Mouse (Mus musculus) ES-E14 (cell line): ENCODE data around the gene Prr23a3. TPM values are rescaled to one million over a fixed set of nuclear protein-coding genes. Genes with fewer than 3 reads are reported as not detected.

Source experiments
- DNase-seq: peaks from one replicate; pipeline ENCODE4 v3.0.0-alpha.2; 2013; ENCODE audit warnings: low read depth, low spot score
- H3K27ac ChIP-seq: 2 replicates; pipeline ENCODE4 v1.5.1; 2012; ENCODE audit warnings: low read depth, mild to moderate bottlenecking, low read length, moderate library complexity, mixed read lengths; ENCODE audit not compliant: poor library complexity, insufficient read depth, severe bottlenecking
- H3K36me3 ChIP-seq: 2 replicates; pipeline ENCODE4 v1.6.1; 2012; ENCODE audit warnings: mild to moderate bottlenecking, low read length, moderate library complexity, mixed read lengths; ENCODE audit not compliant: control insufficient read depth, poor library complexity, insufficient read depth, severe bottlenecking
- H3K4me1 ChIP-seq, 2 experiments: fragments of 150-350 bp in 1 of 2; sonication (generic) in 1 of 2; 2 replicates each; pipeline ENCODE4 v1.6.1; 2012; ENCODE audit warnings: low read length in 2 of 2, mild to moderate bottlenecking in 1 of 2, mixed read lengths in 1 of 2; ENCODE audit not compliant: control insufficient read depth in 2 of 2, insufficient read depth in 2 of 2, poor library complexity in 1 of 2
- H3K4me3 ChIP-seq, 2 experiments: fragments of 150-350 bp in 1 of 2; sonication (generic) in 1 of 2; 2 replicates each; pipeline ENCODE4 v1.5.1; 2012; ENCODE audit warnings: low read length in 2 of 2, low read depth in 1 of 2, mild to moderate bottlenecking in 1 of 2, mixed read lengths in 1 of 2; ENCODE audit not compliant: insufficient read depth in 1 of 2, poor library complexity in 1 of 2, severe bottlenecking in 1 of 2
- H3K9ac ChIP-seq: 2 replicates; pipeline ENCODE4 v1.6.1; 2012; ENCODE audit warnings: low read depth, mild to moderate bottlenecking, low read length, mixed read lengths; ENCODE audit not compliant: poor library complexity, insufficient read depth, severe bottlenecking
- H3K9me3 ChIP-seq: fragments of 150-350 bp; sonication (generic); 2 replicates; pipeline ENCODE4 v1.6.1; 2012; ENCODE audit warnings: low read depth, mild to moderate bottlenecking, low read length; ENCODE audit not compliant: control insufficient read depth, insufficient read depth
- CHD2 ChIP-seq: IDR thresholded peaks from 2 replicates; pipeline ENCODE4 v1.6.1; 2014; ENCODE audit warnings: mild to moderate bottlenecking, low read depth, low read length, inconsistent platforms
- HCFC1 ChIP-seq: IDR thresholded peaks from 2 replicates; pipeline ENCODE4 v1.6.1; 2012; ENCODE audit warnings: low read length, inconsistent platforms, borderline replicate concordance; ENCODE audit not compliant: insufficient read depth
- MAFK ChIP-seq: IDR thresholded peaks from 2 replicates; pipeline ENCODE4 v1.6.1; 2014; ENCODE audit warnings: mild to moderate bottlenecking, low read depth, low read length, inconsistent platforms; ENCODE audit not compliant: insufficient read depth
- ZC3H11A ChIP-seq: IDR thresholded peaks from 2 replicates; pipeline ENCODE4 v1.6.1; 2012; ENCODE audit warnings: low read depth, mild to moderate bottlenecking, inconsistent platforms, low read length, borderline replicate concordance
- ZNF384 ChIP-seq: IDR thresholded peaks from 2 replicates; pipeline ENCODE4 v1.6.1; 2012; ENCODE audit warnings: low read depth, low read length, inconsistent platforms
- in situ Hi-C, 2 experiments: fragments of 600-800 bp; cut with MboI; formaldehyde crosslinking; loops; one replicate each; pipeline ENCODE4 v1.15.1; 2025; ENCODE audit warnings: low sequenced_read_pairs in 2 of 2, inconsistent platforms in 1 of 2; ENCODE audit not compliant: unreplicated experiment in 2 of 2
- total RNA-seq: library from RNA; depleted of rRNA; stranded (reverse); fragments of 300-350 nt; gene quantifications from 2 replicates; pipeline ENCODE4 v1.2.3, GENCODE M21; 2012

Gene Prr23a3
- total RNA-seq, 1 experiment = 2.1 TPM

DNA sequence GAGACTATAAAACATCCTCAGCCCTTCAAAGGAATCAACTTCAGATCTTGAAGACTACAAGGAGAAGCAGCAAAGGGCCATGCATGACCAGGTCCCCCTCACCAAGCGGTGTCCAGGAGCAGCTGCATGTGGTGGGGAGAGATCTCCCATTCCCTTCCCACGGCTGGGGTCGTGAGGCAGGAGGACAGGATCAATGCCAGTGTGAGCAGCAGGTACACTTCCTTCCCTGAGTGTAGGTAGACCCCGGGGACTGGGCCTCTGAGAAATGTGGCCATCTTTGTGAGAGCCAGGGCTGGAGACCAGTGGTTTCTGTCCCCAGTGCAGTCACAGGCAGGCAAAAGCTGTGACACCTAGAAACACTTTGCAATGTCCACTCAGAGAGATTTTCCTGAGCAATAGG lies 44.1 kb upstream of the Prr23a3 start:
- no peak overlapping the region for H3K27ac ChIP-seq
- H3K4me1 ChIP-seq = no peaks in the 10 kb centered on the region
- no peak for DNase-seq
- no peak overlapping the region for H3K4me3 ChIP-seq
- in situ Hi-C loops = no loop called here
- no peaks in the 10 kb centered on the region for H3K9me3 ChIP-seq
- TF ChIP-seq ZC3H11A = no peak
- no peak for TF ChIP-seq CHD2
- TF ChIP-seq HCFC1 = no peak
- no peak for TF ChIP-seq MAFK
- no peak for TF ChIP-seq ZNF384
- H3K9ac ChIP-seq = no peak overlapping the region
- H3K36me3 ChIP-seq = no peaks in the 10 kb centered on the region

DNA sequence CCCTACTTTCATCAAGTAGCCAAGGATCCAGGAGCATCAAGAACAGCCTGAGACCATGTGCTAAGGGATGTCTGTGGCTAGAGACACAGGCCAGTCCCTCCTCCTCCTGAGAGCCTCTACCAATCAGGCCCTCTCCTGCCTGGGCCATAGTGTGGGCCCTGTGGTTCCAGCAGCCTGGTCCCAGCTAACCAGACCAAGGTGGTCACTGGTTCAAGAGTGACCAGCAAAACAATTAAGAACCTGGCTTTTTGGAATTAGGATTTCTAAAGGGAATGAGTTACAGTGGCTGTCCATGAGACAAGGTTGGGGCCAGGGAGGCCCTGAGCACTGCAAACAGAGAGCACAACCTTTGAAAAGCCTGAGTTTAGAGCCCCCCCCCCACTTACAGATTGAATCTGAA lies 43.5 kb upstream of the Prr23a3 start:
- no peak for DNase-seq
- in situ Hi-C loops = no loop called here

DNA sequence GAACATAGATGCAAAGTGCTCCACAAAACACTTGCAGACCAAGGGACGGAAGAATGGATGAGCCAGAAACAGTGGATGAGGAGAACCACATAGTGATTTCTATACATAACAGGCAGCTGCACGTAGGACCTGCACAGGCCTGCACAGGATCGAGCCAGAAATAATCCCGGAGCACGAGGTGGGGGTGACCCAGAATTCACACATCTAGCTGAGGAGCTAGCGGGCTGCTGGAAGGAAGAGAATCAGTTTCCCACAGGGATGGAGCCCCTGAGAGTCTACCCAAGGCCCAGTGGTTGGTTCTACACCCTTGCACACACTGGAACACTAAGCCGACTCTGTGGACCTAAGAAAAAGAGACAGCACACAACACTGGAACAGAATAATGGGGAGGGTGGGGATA lies 40.8 kb upstream of the Prr23a3 start:
- H3K9ac ChIP-seq = no peak overlapping the region
- H3K27ac ChIP-seq = no peak overlapping the region
- TF ChIP-seq ZNF384 = no peak
- TF ChIP-seq CHD2 = no peak
- TF ChIP-seq ZC3H11A = no peak
- TF ChIP-seq MAFK = no peak
- no peak for TF ChIP-seq HCFC1
- DNase-seq = no peak
- H3K4me3 ChIP-seq = no peak overlapping the region
- no peaks in the 10 kb centered on the region for H3K9me3 ChIP-seq
- no peaks in the 10 kb centered on the region for H3K36me3 ChIP-seq
- H3K4me1 ChIP-seq = no peaks in the 10 kb centered on the region
- in situ Hi-C loops = no loop called here

More for the DNA sequence above, 43.5 kb upstream of the Prr23a3 start:
- Histone ChIP-seq H3K4me1 (no peaks in the 10 kb centered on the region), H3K9ac (no peak overlapping the region), H3K36me3 (no peaks in the 10 kb centered on the region), H3K4me3 (no peak overlapping the region), H3K9me3 (no peaks in the 10 kb centered on the region), H3K27ac (no peak overlapping the region)
- TF ChIP-seq HCFC1 = no peak
- TF ChIP-seq MAFK = no peak
- TF ChIP-seq CHD2 = no peak
- no peak for TF ChIP-seq ZNF384
- no peak for TF ChIP-seq ZC3H11A

DNA sequence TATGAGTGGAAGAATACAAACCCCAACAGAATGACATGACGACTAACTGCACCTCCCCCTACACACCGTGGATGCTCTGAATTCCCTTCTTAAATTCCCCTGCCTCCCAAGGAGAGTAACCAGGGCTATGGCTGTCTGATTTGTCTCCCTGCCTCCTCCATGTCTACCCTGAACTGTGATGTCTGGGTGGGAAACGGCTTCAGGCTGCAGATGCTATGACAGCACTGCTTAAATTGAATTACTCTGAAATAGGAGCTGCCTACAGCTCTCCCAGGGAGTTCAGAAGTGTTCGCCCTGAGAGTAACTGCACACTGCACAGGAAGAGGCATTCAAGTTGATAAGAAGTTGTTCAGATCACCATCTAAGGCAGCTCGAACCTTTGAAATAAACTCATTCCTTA lies 35.1 kb upstream of the Prr23a3 start:
- in situ Hi-C loops = no loop called here
- Histone ChIP-seq H3K4me1 (no peaks in the 10 kb centered on the region), H3K4me3 (no peak overlapping the region), H3K9ac (no peak overlapping the region), H3K36me3 (no peaks in the 10 kb centered on the region), H3K27ac (no peak overlapping the region), H3K9me3 (no peaks in the 10 kb centered on the region)
- TF ChIP-seq HCFC1 = no peak
- no peak for TF ChIP-seq ZC3H11A
- TF ChIP-seq CHD2 = no peak
- TF ChIP-seq MAFK = no peak
- TF ChIP-seq ZNF384 = no peak
- no peak for DNase-seq

DNA sequence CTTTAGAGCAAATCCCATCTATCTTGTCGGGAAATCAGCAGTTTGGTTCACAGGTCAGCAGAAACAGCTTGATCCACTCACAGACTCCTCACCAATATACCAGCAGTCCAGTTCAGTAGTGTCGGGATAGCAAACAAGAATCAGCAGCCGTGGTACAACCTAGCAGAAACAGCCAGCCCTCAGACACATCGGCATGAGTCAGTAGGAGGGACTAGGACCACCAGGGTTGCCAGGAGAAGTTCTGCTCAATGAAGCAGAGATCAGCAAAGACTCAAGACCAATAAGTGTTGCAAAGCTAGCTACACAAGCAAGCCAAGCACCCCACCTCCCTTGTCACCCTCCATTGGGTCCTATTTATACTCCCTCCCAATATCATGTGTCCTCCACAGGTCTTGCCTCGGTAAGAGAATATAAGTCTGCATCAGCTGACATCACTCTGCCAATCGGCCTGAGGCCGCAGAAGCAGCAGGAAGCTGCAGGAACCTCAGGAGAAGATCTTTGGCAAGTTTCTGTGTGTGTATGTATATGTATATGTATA lies 27.0 kb upstream of the Prr23a3 start:
- TF ChIP-seq MAFK (no peak), ZC3H11A (no peak), HCFC1 (no peak), CHD2 (no peak), ZNF384 (no peak)
- no peak overlapping the region for H3K9ac ChIP-seq
- no peak overlapping the region for H3K27ac ChIP-seq
- no peaks in the 10 kb centered on the region for H3K4me1 ChIP-seq
- H3K9me3 ChIP-seq = no peaks in the 10 kb centered on the region
- no peak overlapping the region for H3K4me3 ChIP-seq
- H3K36me3 ChIP-seq = no peaks in the 10 kb centered on the region
- in situ Hi-C loops = no loop called here
- DNase-seq = no peak
